Mouse (Mus musculus): ENCODE results near the gene Tmem131. TPM values are rescaled to one million over a fixed set of nuclear protein-coding genes. Genes with fewer than 3 reads are reported as not detected.

The Tmem131 gene
- polyA plus RNA-seq, 1 experiment from 2014 or later = 12.1 TPM

GRCm38 (mm10) chr1:36886489-36886888 lies 57.0 kb downstream of the Tmem131 start:
- Histone ChIP-seq H3K4me3 (no peak overlapping the region), H3K9me3 (no peaks in the 10 kb centered on the region), H3K36me3 (peaks cover 3% of the 10 kb centered on the region; the same call in 1 of the 2 replicates), H3K4me1 (peaks cover 39% of the 10 kb centered on the region), H3K27me3 (ENCODE audit: insufficient read depth, poor library complexity, severe bottlenecking) (no peaks in the 10 kb centered on the region), H3K27ac (no peak overlapping the region)
- WGBS = 92% methylated on average over 4 of the region's 4 CpGs
- no peak for DNase-seq (ENCODE audit: low spot score)

- Histone ChIP-seq H3K9me3 (no peaks in the 10 kb centered on the region), H3K36me3 (peaks cover 11% of the 10 kb centered on the region), H3K4me3 (no peak overlapping the region), H3K4me1 (peaks cover 33% of the 10 kb centered on the region), H3K27ac (no peak overlapping the region), H3K27me3 (ENCODE audit: insufficient read depth, poor library complexity, severe bottlenecking) (no peaks in the 10 kb centered on the region)
- WGBS = 78% methylated on average over 3 of the region's 3 CpGs
- no peak for DNase-seq (ENCODE audit: low spot score)
These were observed 58.9 kb downstream of the Tmem131 start for GRCm38 (mm10) chr1:36884536-36884935.

DNA sequence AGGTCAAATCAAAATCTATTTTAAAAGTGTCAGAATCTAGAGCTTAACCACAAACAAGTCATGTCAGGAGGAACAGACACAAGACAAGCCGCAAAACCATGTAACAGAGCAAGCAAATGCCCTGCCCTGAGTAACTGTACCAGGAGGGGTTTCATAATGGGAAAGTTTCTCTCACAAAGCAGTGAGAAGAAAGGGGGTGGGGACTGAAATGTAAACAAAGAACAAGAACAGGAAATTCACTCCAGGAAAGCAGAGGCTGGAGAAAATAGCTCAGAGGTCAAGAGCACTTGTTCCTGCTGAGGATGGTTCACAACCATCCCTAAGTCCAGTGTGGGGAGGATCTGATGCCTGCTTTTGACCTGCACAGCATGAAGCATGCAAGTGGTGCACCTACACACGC lies 59.7 kb downstream of the Tmem131 start:
- H3K27ac ChIP-seq = no peak overlapping the region

DNA sequence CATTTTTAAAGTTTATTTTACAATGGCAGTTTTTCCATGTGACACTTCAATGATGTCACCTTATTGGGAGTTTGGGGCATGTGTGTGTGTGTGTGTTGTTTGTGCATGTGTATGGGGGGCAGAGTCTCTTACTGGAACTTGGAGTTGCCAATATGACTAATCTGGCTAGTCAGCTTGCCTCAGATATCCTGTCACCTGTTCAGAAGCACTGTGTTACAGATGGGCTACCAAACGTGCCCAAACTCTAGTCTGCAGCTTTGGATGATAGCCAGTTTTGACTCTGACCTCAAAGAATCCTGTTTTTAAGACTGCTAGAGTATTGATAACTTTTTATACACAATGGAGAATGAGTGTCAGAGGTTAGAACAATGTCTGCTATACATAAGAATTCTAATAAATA lies 64.3 kb downstream of the Tmem131 start:
- Histone ChIP-seq H3K4me1 (peaks cover 18% of the 10 kb centered on the region), H3K36me3 (peaks cover 10% of the 10 kb centered on the region), H3K9me3 (no peaks in the 10 kb centered on the region), H3K27ac (no peak overlapping the region), H3K27me3 (ENCODE audit: insufficient read depth, poor library complexity, severe bottlenecking) (no peaks in the 10 kb centered on the region), H3K4me3 (no peak overlapping the region)
- WGBS = 58% methylated on average over 1 of the region's 1 CpGs
- no peak for DNase-seq (ENCODE audit: low spot score)

More for the DNA sequence above, 59.7 kb downstream of the Tmem131 start:
- Histone ChIP-seq H3K4me3 (no peak overlapping the region), H3K27me3 (ENCODE audit: insufficient read depth, poor library complexity, severe bottlenecking) (no peaks in the 10 kb centered on the region), H3K9me3 (no peaks in the 10 kb centered on the region), H3K4me1 (peaks cover 33% of the 10 kb centered on the region), H3K36me3 (peaks cover 11% of the 10 kb centered on the region)
- no peak for DNase-seq (ENCODE audit: low spot score)
- WGBS = 77% methylated on average over 2 of the region's 2 CpGs

DNA sequence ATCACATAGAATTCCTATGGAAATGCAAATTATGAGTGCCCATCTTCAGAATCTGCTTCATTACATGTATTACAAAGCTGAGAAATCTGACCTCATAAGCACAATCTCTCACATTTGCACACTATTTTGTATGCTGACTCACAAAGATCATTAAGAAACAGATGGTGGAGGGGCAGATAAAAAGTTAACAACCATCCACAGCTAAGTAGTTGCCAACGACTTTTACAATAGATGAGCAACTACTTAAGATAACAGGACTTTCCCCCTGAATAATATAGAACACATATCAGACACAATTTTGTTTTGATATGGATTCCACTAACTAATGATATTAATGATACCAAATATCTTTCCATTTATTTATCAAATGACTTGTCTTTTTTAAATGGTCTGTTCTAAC lies 66.3 kb downstream of the Tmem131 start:
- Histone ChIP-seq H3K36me3 (peaks cover 10% of the 10 kb centered on the region), H3K9me3 (no peaks in the 10 kb centered on the region), H3K4me3 (no peak overlapping the region), H3K27ac (no peak overlapping the region), H3K27me3 (ENCODE audit: insufficient read depth, poor library complexity, severe bottlenecking) (no peaks in the 10 kb centered on the region), H3K4me1 (peaks cover 12% of the 10 kb centered on the region; the same call in 1 of the 2 replicates)
- no peak for DNase-seq (ENCODE audit: low spot score)
- 57% methylated on average over 1 of the region's 1 CpGs for WGBS

DNA sequence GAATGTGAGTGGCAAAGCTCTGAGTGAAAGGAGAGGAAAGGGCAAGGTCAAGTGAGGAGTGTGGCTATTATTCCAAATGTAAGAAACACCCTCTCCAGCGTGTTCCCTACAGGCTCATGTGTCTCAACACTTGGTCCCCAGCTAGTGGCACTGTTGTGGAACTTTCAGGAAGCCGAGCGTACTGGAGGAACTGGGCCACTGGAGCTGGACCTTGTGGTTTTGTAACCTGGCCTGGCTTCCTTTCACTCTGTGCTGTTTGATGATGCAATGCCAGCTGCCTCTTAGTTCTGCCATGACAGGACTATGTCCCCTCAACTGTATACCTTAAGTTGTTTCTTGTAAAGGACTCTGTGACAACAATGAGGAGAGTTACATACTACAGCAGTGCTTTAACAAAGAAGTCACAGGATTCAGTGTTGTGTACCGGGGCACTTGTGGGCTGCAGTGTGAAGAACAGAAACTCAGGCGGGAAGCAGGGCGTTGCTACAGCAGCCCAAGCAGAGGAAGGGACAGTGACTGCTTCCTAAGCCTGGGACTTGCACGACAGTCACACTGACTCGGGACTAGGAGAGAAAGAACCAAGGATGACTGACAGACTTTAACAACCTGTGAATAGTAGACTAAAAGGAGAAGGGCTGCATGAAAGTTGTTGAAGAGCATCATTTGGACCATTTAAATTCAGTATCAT lies 68.4 kb downstream of the Tmem131 start:
- Histone ChIP-seq H3K27me3 (ENCODE audit: insufficient read depth, poor library complexity, severe bottlenecking) (no peaks in the 10 kb centered on the region), H3K4me1 (peaks cover 15% of the 10 kb centered on the region; the same call in 1 of the 2 replicates), H3K9me3 (no peaks in the 10 kb centered on the region), H3K27ac (no peak overlapping the region), H3K36me3 (peaks cover 5% of the 10 kb centered on the region; the same call in 1 of the 2 replicates), H3K4me3 (no peak overlapping the region)
- DNase-seq (ENCODE audit: low spot score) = no peak
- 78% methylated on average over 8 of the region's 8 CpGs for WGBS

GRCm38 (mm10) chr1:36871238-36871637 lies 72.2 kb downstream of the Tmem131 start:
- no peaks in the 10 kb centered on the region for H3K27me3 ChIP-seq (ENCODE audit: insufficient read depth, poor library complexity, severe bottlenecking)
- no peak overlapping the region for H3K4me3 ChIP-seq
- no peak for DNase-seq (ENCODE audit: low spot score)
- H3K9me3 ChIP-seq = no peaks in the 10 kb centered on the region
- peaks cover 12% of the 10 kb centered on the region; the same call in 1 of the 2 replicates for H3K4me1 ChIP-seq
- WGBS = 60% methylated on average over 4 of the region's 4 CpGs
- H3K27ac ChIP-seq = no peak overlapping the region
- peaks cover 10% of the 10 kb centered on the region; the same call in 1 of the 2 replicates for H3K36me3 ChIP-seq

- peaks cover 10% of the 10 kb centered on the region; the same call in 1 of the 2 replicates for H3K36me3 ChIP-seq
- no peak for DNase-seq (ENCODE audit: low spot score)
- no peak overlapping the region for H3K4me3 ChIP-seq
- no peaks in the 10 kb centered on the region for H3K9me3 ChIP-seq
- peaks cover 12% of the 10 kb centered on the region; the same call in 1 of the 2 replicates for H3K4me1 ChIP-seq
- no peak overlapping the region for H3K27ac ChIP-seq
- H3K27me3 ChIP-seq (ENCODE audit: insufficient read depth, poor library complexity, severe bottlenecking) = no peaks in the 10 kb centered on the region
- WGBS = 73% methylated on average over 1 of the region's 1 CpGs
These were observed 72.9 kb downstream of the Tmem131 start for GRCm38 (mm10) chr1:36870518-36870917.

DNA sequence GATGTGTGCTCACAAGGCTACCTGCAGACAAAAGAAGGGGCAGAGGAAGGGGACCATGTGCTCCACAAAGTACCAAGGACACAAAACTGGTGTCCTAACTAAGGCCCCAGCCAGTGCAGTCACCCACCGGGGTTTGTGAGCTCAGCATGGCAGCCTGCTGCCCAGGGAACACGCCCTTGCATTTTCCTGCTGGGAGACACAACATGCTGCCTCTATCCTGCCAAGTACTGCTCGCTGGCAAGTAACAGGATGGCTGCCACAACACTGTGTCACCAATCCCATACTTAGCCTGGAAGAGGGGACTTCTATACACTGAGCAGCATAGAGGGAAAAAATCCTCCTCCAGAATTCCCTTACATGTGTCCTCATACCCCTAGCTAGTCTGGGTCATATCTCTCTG lies 78.7 kb downstream of the Tmem131 start:
- Histone ChIP-seq H3K9me3 (no peaks in the 10 kb centered on the region), H3K4me1 (peaks cover 30% of the 10 kb centered on the region), H3K4me3 (no peak overlapping the region), H3K36me3 (peaks cover 8% of the 10 kb centered on the region; the same call in 1 of the 2 replicates), H3K27ac (0 out of 2 replicates have a peak overlapping the region, but pooled peaks have one; percentile 42), H3K27me3 (ENCODE audit: insufficient read depth, poor library complexity, severe bottlenecking) (no peaks in the 10 kb centered on the region)
- WGBS = 75% methylated on average over 3 of the region's 3 CpGs
- DNase-seq (ENCODE audit: low spot score) = no peak

- Histone ChIP-seq H3K36me3 (0 out of 2 replicates have a peak, but pooled peaks cover 3% of the 10 kb centered on the region), H3K27me3 (ENCODE audit: insufficient read depth, poor library complexity, severe bottlenecking) (no peaks in the 10 kb centered on the region), H3K27ac (peak overlapping the region; percentile 67; the same call in 1 of the 2 replicates), H3K4me1 (peaks cover 34% of the 10 kb centered on the region), H3K4me3 (no peak overlapping the region), H3K9me3 (no peaks in the 10 kb centered on the region)
- no peak for DNase-seq (ENCODE audit: low spot score)
- WGBS = 70% methylated on average over 2 of the region's 2 CpGs
These were observed 81.7 kb downstream of the Tmem131 start for GRCm38 (mm10) chr1:36861775-36862174.

GRCm38 (mm10) chr1:36860876-36861275 lies 82.6 kb downstream of the Tmem131 start:
- DNase-seq (ENCODE audit: low spot score) = no peak
- 0 out of 2 replicates have a peak, but pooled peaks cover 3% of the 10 kb centered on the region for H3K36me3 ChIP-seq
- peaks cover 34% of the 10 kb centered on the region for H3K4me1 ChIP-seq
- no peak overlapping the region for H3K4me3 ChIP-seq
- no peaks in the 10 kb centered on the region for H3K9me3 ChIP-seq
- WGBS = 69% methylated on average over 1 of the region's 1 CpGs
- H3K27ac ChIP-seq = peak overlapping the region; percentile 76; the same call in 1 of the 2 replicates
- H3K27me3 ChIP-seq (ENCODE audit: insufficient read depth, poor library complexity, severe bottlenecking) = no peaks in the 10 kb centered on the region

- peaks cover 34% of the 10 kb centered on the region for H3K4me1 ChIP-seq
- no peaks in the 10 kb centered on the region for H3K27me3 ChIP-seq (ENCODE audit: insufficient read depth, poor library complexity, severe bottlenecking)
- 35% methylated on average over 4 of the region's 4 CpGs for WGBS
- no peak overlapping the region for H3K4me3 ChIP-seq
- H3K36me3 ChIP-seq = 0 out of 2 replicates have a peak, but pooled peaks cover 3% of the 10 kb centered on the region
- H3K27ac ChIP-seq = peak overlapping the region; percentile 76; the same call in 1 of the 2 replicates
- H3K9me3 ChIP-seq = no peaks in the 10 kb centered on the region
- DNase-seq (ENCODE audit: low spot score) = no peak
These were observed 83.0 kb downstream of the Tmem131 start for GRCm38 (mm10) chr1:36860431-36860849.

GRCm38 (mm10) chr1:36857081-36857480 lies 86.4 kb downstream of the Tmem131 start:
- H3K9me3 ChIP-seq = no peaks in the 10 kb centered on the region
- peaks cover 33% of the 10 kb centered on the region for H3K4me1 ChIP-seq
- H3K4me3 ChIP-seq = no peak overlapping the region
- DNase-seq (ENCODE audit: low spot score) = no peak
- H3K36me3 ChIP-seq = peaks cover 5% of the 10 kb centered on the region; the same call in 1 of the 2 replicates
- no peak overlapping the region for H3K27ac ChIP-seq
- 95% methylated on average over 6 of the region's 6 CpGs for WGBS
- H3K27me3 ChIP-seq (ENCODE audit: insufficient read depth, poor library complexity, severe bottlenecking) = no peaks in the 10 kb centered on the region

All from heart, embryonic 10.5 days (tissue).